Mouse (Mus musculus) CH12.LX (cell line): ENCODE data around the gene Fasn. TPM values are rescaled to one million over a fixed set of nuclear protein-coding genes. Genes with fewer than 3 reads are reported as not detected.

Experiments used
- DNase-seq: peaks from one replicate; pipeline ENCODE4 v3.0.0-alpha.2; 2013; ENCODE audit errors: extremely low read depth
- H3K27ac ChIP-seq: 2 replicates; pipeline ENCODE4 v1.5.1; 2012; ENCODE audit warnings: low read depth, mild to moderate bottlenecking, control low read depth, moderate library complexity; ENCODE audit not compliant: insufficient read depth
- H3K27me3 ChIP-seq: replicated peaks from 2 replicates; pipeline ENCODE3; 2012; ENCODE audit warnings: inconsistent platforms
- H3K36me3 ChIP-seq, 2 experiments: replicated peaks in 1 of 2; 2 replicates each; pipeline versions ENCODE3 to v1.6.1; 2012; ENCODE audit warnings: inconsistent platforms in 1 of 2, low read length in 1 of 2, mild to moderate bottlenecking in 1 of 2, mixed read lengths in 1 of 2, moderate library complexity in 1 of 2; ENCODE audit not compliant: control insufficient read depth in 1 of 2, insufficient read depth in 1 of 2
- H3K4me1 ChIP-seq, 2 experiments: 2 replicates each; pipeline ENCODE4 v1.6.1; 2012; ENCODE audit warnings: inconsistent platforms in 1 of 2, moderate library complexity in 1 of 2; ENCODE audit not compliant: insufficient read depth in 2 of 2, control insufficient read depth in 1 of 2
- H3K4me2 ChIP-seq: 2 replicates; pipeline ENCODE4 v1.6.1; 2012; ENCODE audit warnings: low read depth, mild to moderate bottlenecking, control low read depth; ENCODE audit not compliant: poor library complexity, insufficient read depth, severe bottlenecking
- H3K4me3 ChIP-seq, 3 experiments: fragments of 150-350 bp in 1 of 3; sonication (generic) in 1 of 3; replicated peaks in 1 of 3; 2 replicates each; pipeline versions ENCODE3 to v1.5.1; 2011 to 2012; ENCODE audit warnings: low read depth in 2 of 3, low read length in 2 of 3, mild to moderate bottlenecking in 2 of 3, moderate library complexity in 2 of 3, control low read depth in 1 of 3, improper control_type of control experiment in 1 of 3, inconsistent platforms in 1 of 3, mixed read lengths in 1 of 3; ENCODE audit not compliant: poor library complexity in 1 of 3
- H3K79me2 ChIP-seq: replicated peaks from 2 replicates; pipeline ENCODE4 v1.6.1; 2012; ENCODE audit warnings: mild to moderate bottlenecking, moderate library complexity; ENCODE audit not compliant: control insufficient read depth, poor library complexity, insufficient read depth, severe bottlenecking; ENCODE audit errors: extremely low read depth
- H3K9ac ChIP-seq: 2 replicates; pipeline ENCODE4 v1.6.1; 2012; ENCODE audit warnings: low read depth, mild to moderate bottlenecking, control low read depth, moderate library complexity; ENCODE audit not compliant: insufficient read depth
- H3K9me3 ChIP-seq: replicated peaks from 2 replicates; pipeline ENCODE3; 2012; ENCODE audit warnings: low read length, inconsistent platforms, mixed read lengths
- BHLHE40 ChIP-seq: IDR thresholded peaks from 2 replicates; pipeline ENCODE4 v1.6.1; 2011; ENCODE audit warnings: mild to moderate bottlenecking, low read depth, low read length, improper control_type of control experiment
- CTCF ChIP-seq, 2 experiments: IDR thresholded peaks in 1 of 2; conservative IDR thresholded peaks in 1 of 2; 2 replicates each; pipeline ENCODE4 v1.5.1; 2011 to 2012; ENCODE audit warnings: low read depth in 2 of 2, low read length in 2 of 2, improper control_type of control experiment in 1 of 2, inconsistent platforms in 1 of 2, mild to moderate bottlenecking in 1 of 2, moderate library complexity in 1 of 2
- E2F4 ChIP-seq: IDR thresholded peaks from 2 replicates; pipeline ENCODE4 v1.6.1; 2011; ENCODE audit warnings: low read depth, low read length, improper control_type of control experiment; ENCODE audit not compliant: insufficient replicate concordance
- ELF1 ChIP-seq: IDR thresholded peaks from 2 replicates; pipeline ENCODE4 v1.6.1; 2014; ENCODE audit warnings: low read depth, mild to moderate bottlenecking, inconsistent platforms, low read length, improper control_type of control experiment
- EP300 ChIP-seq: IDR thresholded peaks from 2 replicates; pipeline ENCODE4 v1.6.1; 2011; ENCODE audit warnings: low read length, improper control_type of control experiment
- ETS1 ChIP-seq: conservative IDR thresholded peaks from 2 replicates; pipeline ENCODE4 v1.6.1; 2012; ENCODE audit warnings: low read depth, mild to moderate bottlenecking, inconsistent platforms, low read length, improper control_type of control experiment, moderate library complexity
- IRF4 ChIP-seq: IDR thresholded peaks from 2 replicates; pipeline ENCODE4 v1.6.1; 2014; ENCODE audit warnings: low read depth, mild to moderate bottlenecking, inconsistent platforms, low read length, improper control_type of control experiment
- JUN ChIP-seq: IDR thresholded peaks from 2 replicates; pipeline ENCODE4 v1.6.1; 2011; ENCODE audit warnings: low read depth, mild to moderate bottlenecking, low read length, improper control_type of control experiment, moderate library complexity; ENCODE audit not compliant: insufficient read depth
- JUND ChIP-seq: conservative IDR thresholded peaks from 2 replicates; pipeline ENCODE4 v1.6.1; 2011; ENCODE audit warnings: low read depth, low read length, improper control_type of control experiment
- KAT2A ChIP-seq: IDR thresholded peaks from 2 replicates; pipeline ENCODE4 v1.6.1; 2012; ENCODE audit warnings: low read length, improper control_type of control experiment, inconsistent platforms; ENCODE audit not compliant: insufficient replicate concordance
- MAFK ChIP-seq: IDR thresholded peaks from 2 replicates; pipeline ENCODE4 v1.6.1; 2011; ENCODE audit warnings: low read length, improper control_type of control experiment; ENCODE audit not compliant: insufficient replicate concordance
- MAZ ChIP-seq: IDR thresholded peaks from 2 replicates; pipeline ENCODE4 v1.6.1; 2012; ENCODE audit warnings: low read depth, mild to moderate bottlenecking, inconsistent platforms, low read length, improper control_type of control experiment, moderate library complexity
- MEF2A ChIP-seq: IDR thresholded peaks from 2 replicates; pipeline ENCODE4 v1.6.1; 2014; ENCODE audit warnings: low read depth, mild to moderate bottlenecking, inconsistent platforms, low read length, improper control_type of control experiment, borderline replicate concordance
- MXI1 ChIP-seq: IDR thresholded peaks from 2 replicates; pipeline ENCODE4 v1.6.1; 2011; ENCODE audit warnings: mild to moderate bottlenecking, low read depth, low read length, improper control_type of control experiment
- MYC ChIP-seq: IDR thresholded peaks from 2 replicates; pipeline ENCODE4 v1.6.1; 2011; ENCODE audit warnings: low read depth, mild to moderate bottlenecking, improper control_type of control experiment, low read length
- NRF1 ChIP-seq: IDR thresholded peaks from 2 replicates; pipeline ENCODE4 v1.6.1; 2014; ENCODE audit warnings: low read depth, mild to moderate bottlenecking, inconsistent platforms, low read length, improper control_type of control experiment, moderate library complexity
- PAX5 ChIP-seq: IDR thresholded peaks from 2 replicates; pipeline ENCODE4 v1.6.1; 2012; ENCODE audit warnings: low read length, inconsistent platforms, mixed read lengths
- POLR2A ChIP-seq: IDR thresholded peaks from 2 replicates; pipeline ENCODE4 v1.6.1; 2011; ENCODE audit warnings: low read depth, mild to moderate bottlenecking, improper control_type of control experiment, low read length
- POLR2AphosphoS2 ChIP-seq: IDR thresholded peaks from 2 replicates; pipeline ENCODE4 v1.6.1; 2011; ENCODE audit warnings: low read depth, low read length, improper control_type of control experiment
- RAD21 ChIP-seq: IDR thresholded peaks from 2 replicates; pipeline ENCODE4 v1.6.1; 2011; ENCODE audit warnings: low read depth, mild to moderate bottlenecking, low read length, improper control_type of control experiment, moderate library complexity
- RCOR1 ChIP-seq: conservative IDR thresholded peaks from 2 replicates; pipeline ENCODE4 v1.6.1; 2012; ENCODE audit warnings: low read depth, mild to moderate bottlenecking, inconsistent platforms, low read length, improper control_type of control experiment
- SIN3A ChIP-seq: IDR thresholded peaks from 2 replicates; pipeline ENCODE4 v1.6.1; 2012; ENCODE audit warnings: low read length, improper control_type of control experiment, inconsistent platforms
- TBP ChIP-seq: conservative IDR thresholded peaks from 2 replicates; pipeline ENCODE4 v1.6.1; 2011; ENCODE audit warnings: low read depth, low read length, improper control_type of control experiment
- USF1 ChIP-seq: IDR thresholded peaks from 2 replicates; pipeline ENCODE4 v1.6.1; 2014; ENCODE audit warnings: low read depth, mild to moderate bottlenecking, inconsistent platforms, low read length, improper control_type of control experiment
- ZMIZ1 ChIP-seq: IDR thresholded peaks from 2 replicates; pipeline ENCODE4 v1.6.1; 2012; ENCODE audit warnings: low read depth, mild to moderate bottlenecking, inconsistent platforms, low read length, improper control_type of control experiment
- ZNF384 ChIP-seq: IDR thresholded peaks from 2 replicates; pipeline ENCODE4 v1.6.1; 2012; ENCODE audit warnings: low read depth, low read length, improper control_type of control experiment, inconsistent platforms
- dilution Hi-C: fragments of 300-500 bp; cut with MboI; formaldehyde crosslinking; loops from 2 replicates; pipeline ENCODE4 v1.14.3; 2020; ENCODE audit warnings: low sequenced_read_pairs; ENCODE audit not compliant: extremely low pct_unique_long_range_greater_than_20kb, extremely low pct_ligation_motif_present
- in situ Hi-C: fragments of 300-500 bp; cut with MboI; formaldehyde crosslinking; loops from 3 replicates; pipeline ENCODE4 v1.14.3; 2019; ENCODE audit warnings: low sequenced_read_pairs, low pct_ligation_motif_present, low pct_unique_long_range_greater_than_20kb, mixed read lengths
- polyA plus RNA-seq: library from polyadenylated mRNA; unstranded; fragments of >175 nt; gene quantifications from 2 replicates; pipeline ENCODE4 v1.2.1, GENCODE M21; 2012; ENCODE audit warnings: low read depth; ENCODE audit not compliant: insufficient read length
- total RNA-seq, 2 experiments: library from RNA; depleted of rRNA; stranded (reverse); fragments of 300-350 nt in 1 of 2; fragments of >200 nt in 1 of 2; gene quantifications; 2 replicates each; pipeline ENCODE4 v1.2.3; 2012 to 2014

Fasn gene
- total and polyA plus RNA-seq, 3 experiments = 116 to 300 (median 186) TPM

DNA sequence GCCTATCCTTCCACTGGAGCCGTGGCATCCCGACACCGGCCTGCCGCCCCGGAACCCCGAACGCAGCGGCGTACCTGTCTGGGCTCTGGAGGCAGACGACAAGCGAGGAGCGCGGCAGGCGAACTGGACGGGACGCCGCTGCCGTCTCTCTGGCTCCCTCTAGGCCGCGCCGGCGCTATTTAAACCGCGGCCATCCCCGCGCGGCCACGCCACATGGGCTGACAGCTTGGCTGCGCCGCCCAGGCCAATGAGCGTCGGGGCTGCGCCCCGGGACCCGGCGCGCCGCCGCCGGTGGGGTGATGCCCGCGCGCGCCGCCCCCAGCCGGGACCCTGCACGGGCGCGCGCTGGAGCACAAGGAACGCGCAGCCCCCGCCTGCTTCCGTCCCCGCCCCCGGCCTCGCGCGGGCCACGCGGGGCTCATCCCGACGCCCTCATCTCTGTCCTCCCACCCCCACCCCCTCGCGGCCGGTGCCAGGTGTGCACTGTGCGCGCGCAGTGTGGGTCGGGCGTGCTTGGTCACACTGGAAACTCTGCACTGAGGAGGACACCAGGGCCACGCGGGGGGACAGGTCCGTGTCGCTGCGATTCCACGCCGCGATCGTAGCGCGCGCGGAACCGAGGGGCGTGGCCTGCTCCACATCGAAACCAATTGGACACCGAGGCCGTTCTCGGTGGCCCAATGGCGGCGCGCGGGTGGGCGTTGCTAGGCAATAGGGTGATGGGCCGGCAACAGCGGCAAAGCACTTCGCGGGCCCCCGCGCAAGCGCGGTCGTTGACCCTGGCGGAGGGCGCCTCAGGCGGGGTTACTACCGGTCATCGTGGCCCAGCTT, at the start of gene Fasn (continued):
- TF ChIP-seq ETS1 = no peak

DNA sequence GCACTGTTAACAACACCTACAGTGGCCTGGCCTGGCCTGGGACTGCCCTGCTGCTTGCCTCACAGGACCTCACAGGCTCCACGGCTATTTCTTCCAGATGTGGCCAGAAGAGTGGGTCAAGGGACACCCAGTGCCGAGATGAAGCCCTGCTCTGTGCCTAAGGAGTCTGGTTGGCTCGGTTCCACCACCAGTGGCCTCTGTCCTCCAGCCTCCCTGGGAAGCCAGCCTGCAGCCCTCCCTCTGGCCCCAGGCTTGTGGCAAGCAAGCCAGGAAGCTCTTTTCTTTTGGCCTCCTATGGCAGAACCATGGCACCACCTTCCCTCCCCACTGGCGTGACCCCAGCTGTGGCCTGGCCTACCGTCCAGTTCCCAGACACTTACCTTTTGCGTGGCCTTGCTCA, 48.9 kb upstream of the Fasn start:
- Histone ChIP-seq H3K27ac (no peak overlapping the region), H3K4me3 (no peak overlapping the region), H3K9ac (no peak overlapping the region), H3K36me3 (peaks cover 9 to 35% of the 10 kb centered on the region in 2 experiments), H3K79me2 (no peaks in the 10 kb centered on the region), H3K27me3 (no peaks in the 10 kb centered on the region), H3K9me3 (no peaks in the 10 kb centered on the region), H3K4me1 (no peaks in the 10 kb centered on the region), H3K4me2 (no peak overlapping the region)
- in situ Hi-C loops (no loop called here), dilution Hi-C loops (no loop called here)
- no peak for DNase-seq
- TF ChIP-seq SIN3A = no peak
- no peak for TF ChIP-seq MAZ
- no peak for TF ChIP-seq ZNF384
- no peak for TF ChIP-seq RCOR1
- TF ChIP-seq E2F4 = no peak
- no peak for TF ChIP-seq MXI1
- no peak for TF ChIP-seq POLR2A
- no peak for TF ChIP-seq BHLHE40
- no peak for TF ChIP-seq POLR2AphosphoS2
- TF ChIP-seq JUND = no peak
- no peak for TF ChIP-seq IRF4
- TF ChIP-seq MYC = no peak
- no peak for TF ChIP-seq ELF1
- TF ChIP-seq ZMIZ1 = no peak
- no peak for TF ChIP-seq EP300
- TF ChIP-seq RAD21 = no peak
- no peak for TF ChIP-seq KAT2A

- TF ChIP-seq USF1 (no peak), MAZ (no peak), E2F4 (no peak), ELF1 (no peak), NRF1 (no peak), PAX5 (no peak), MXI1 (no peak), POLR2AphosphoS2 (no peak), CTCF (conservative IDR thresholded peaks at IDR 0.05 in 1 of 2, IDR thresholded peaks at IDR 0.05 in 1 of 2; ENCODE audit: low read depth in 2 of 2, low read length in 2 of 2) (no peak), MEF2A (no peak), RAD21 (no peak), SIN3A (no peak), KAT2A (no peak), TBP (no peak), JUN (no peak), MAFK (no peak), EP300 (no peak), ZNF384 (no peak)
- peaks cover 6 to 28% of the 10 kb centered on the region in 2 experiments for H3K36me3 ChIP-seq
- DNase-seq = no peak
- no peak overlapping the region for H3K27ac ChIP-seq
- no peak overlapping the region for H3K9ac ChIP-seq
- no peak overlapping the region for H3K4me2 ChIP-seq
- no peaks in the 10 kb centered on the region for H3K79me2 ChIP-seq
- H3K9me3 ChIP-seq = no peaks in the 10 kb centered on the region
- H3K4me1 ChIP-seq = no peaks in the 10 kb centered on the region
- dilution Hi-C loops = no loop called here
- in situ Hi-C loops = no loop called here
- H3K27me3 ChIP-seq = no peaks in the 10 kb centered on the region
- H3K4me3 ChIP-seq = no peak overlapping the region
Observed at GRCm38 (mm10) chr11:120871521-120871920, 47.2 kb upstream of the Fasn start.
